Mouse (Mus musculus) cortical plate, adult 2 months (tissue): ENCODE results near the gene Cenpb.

Experiments used
- CTCF ChIP-seq: fragments of 200-500 bp; IDR thresholded peaks from 2 replicates; pipeline ENCODE4 v1.5.1; 2011; ENCODE audit warnings: mild to moderate bottlenecking, control low read depth, low read length; ENCODE audit not compliant: insufficient read depth; ENCODE audit errors: extremely low read depth
- POLR2A ChIP-seq: fragments of 200-500 bp; IDR thresholded peaks from 2 replicates; pipeline ENCODE4 v1.6.1; 2011; ENCODE audit warnings: mild to moderate bottlenecking, low read length, control low read depth; ENCODE audit not compliant: insufficient read depth; ENCODE audit errors: extremely low read depth

- TF ChIP-seq POLR2A (no peak), CTCF (no peak)
These were observed 41.6 kb downstream of the Cenpb start for GRCm38 (mm10) chr2:131138296-131138695.
